Mouse (Mus musculus) heart, embryonic 11.5 days (tissue): Measurements from ENCODE around the gene Tchp. TPM values are rescaled to one million over a fixed set of nuclear protein-coding genes. Genes with fewer than 3 reads are reported as not detected.

Experiments used
- ATAC-seq: fragments of 200-750 bp; cut with Nextera tagmentation; replicated peaks from 2 replicates; pipeline ENCODE4 v1.8.0; 2017; ENCODE audit warnings: moderate library complexity; ENCODE audit not compliant: insufficient number of reproducible peaks, low FRiP score, low TSS enrichment
- H3K27ac ChIP-seq: fragments of 300-500 bp; sonication (generic); 2 replicates; pipeline ENCODE4 v1.5.1; 2014; ENCODE audit warnings: mild to moderate bottlenecking, low read depth, low read length
- H3K27me3 ChIP-seq: fragments of 300-500 bp; sonication (generic); 2 replicates; pipeline ENCODE4 v1.6.1; 2014; ENCODE audit warnings: mild to moderate bottlenecking, low read length, mixed read lengths; ENCODE audit not compliant: control insufficient read depth, insufficient read depth
- H3K36me3 ChIP-seq: fragments of 300-500 bp; sonication (generic); 2 replicates; pipeline ENCODE4 v1.6.1; 2014; ENCODE audit warnings: mild to moderate bottlenecking, low read length, moderate library complexity, mixed read lengths; ENCODE audit not compliant: control insufficient read depth, insufficient read depth
- H3K4me1 ChIP-seq: fragments of 300-500 bp; sonication (generic); 2 replicates; pipeline ENCODE4 v1.6.1; 2014; ENCODE audit warnings: low read length; ENCODE audit not compliant: control insufficient read depth, insufficient read depth
- H3K4me2 ChIP-seq: fragments of 300-500 bp; sonication (generic); 2 replicates; pipeline ENCODE4 v1.6.1; 2014; ENCODE audit warnings: mild to moderate bottlenecking, moderate library complexity
- H3K4me3 ChIP-seq: fragments of 300-500 bp; sonication (generic); 2 replicates; pipeline ENCODE4 v1.5.1; 2014; ENCODE audit warnings: low read depth, low read length
- H3K9ac ChIP-seq: fragments of 300-500 bp; sonication (generic); 2 replicates; pipeline ENCODE4 v1.6.1; 2014; ENCODE audit warnings: mild to moderate bottlenecking, low read depth, low read length, moderate library complexity
- H3K9me3 ChIP-seq: fragments of 300-500 bp; sonication (generic); replicated peaks from 2 replicates; pipeline ENCODE4 v1.6.1; 2016; ENCODE audit warnings: low read length; ENCODE audit not compliant: control insufficient read depth
- WGBS: fragments of 180-500 bp; shearing (Covaris S2); extraction: QIAGEN DNeasy Blood & Tissue Kit; methylation state at CpG from one replicate; pipeline ENCODE4 v1.1.7; 2014; ENCODE audit not compliant: insufficient replicate concordance; 5-methylcytosine and 5-hydroxymethylcytosine counted together
- polyA plus RNA-seq: library from polyadenylated mRNA; unstranded; fragments of >200 nt; fragmentation: Nextera tagmentation; extraction: Ambion mirVana; gene quantifications from 2 replicates; pipeline ENCODE4 v1.2.1, GENCODE M21; 2014

Gene Tchp
- polyA plus RNA-seq, 1 experiment from 2014 or later, result 8.0 TPM

GRCm38 (mm10) chr5:114747521-114747920, 40.0 kb downstream of the Tchp start:
- 87% methylated on average over 5 of the region's 5 CpGs for WGBS
- H3K36me3 ChIP-seq, result peaks cover 31% of the 10 kb centered on the region
- H3K4me1 ChIP-seq, result no peaks in the 10 kb centered on the region

GRCm38 (mm10) chr5:114750325-114750724, 42.8 kb downstream of the Tchp start:
- H3K36me3 ChIP-seq, result peaks cover 24% of the 10 kb centered on the region
- no peak overlapping the region for H3K9ac ChIP-seq
- WGBS, result 86% methylated on average over 10 of the region's 10 CpGs
- no peak overlapping the region for H3K27ac ChIP-seq
- no peak overlapping the region for H3K4me3 ChIP-seq
- no peak for ATAC-seq
- no peaks in the 10 kb centered on the region for H3K9me3 ChIP-seq
- H3K27me3 ChIP-seq, result no peaks in the 10 kb centered on the region
- no peak overlapping the region for H3K4me2 ChIP-seq
- no peaks in the 10 kb centered on the region for H3K4me1 ChIP-seq

More at GRCm38 (mm10) chr5:114747521-114747920, 40.0 kb downstream of the Tchp start:
- Histone ChIP-seq H3K4me3 (no peak overlapping the region), H3K9ac (no peak overlapping the region), H3K27ac (no peak overlapping the region), H3K9me3 (no peaks in the 10 kb centered on the region), H3K4me2 (no peak overlapping the region), H3K27me3 (no peaks in the 10 kb centered on the region)
- no peak for ATAC-seq

- Histone ChIP-seq H3K9ac (no peak overlapping the region), H3K4me3 (no peak overlapping the region), H3K9me3 (no peaks in the 10 kb centered on the region), H3K27ac (no peak overlapping the region), H3K36me3 (peaks cover 26% of the 10 kb centered on the region), H3K4me1 (no peaks in the 10 kb centered on the region), H3K27me3 (no peaks in the 10 kb centered on the region), H3K4me2 (no peak overlapping the region)
- WGBS, result 89% methylated on average over 10 of the region's 10 CpGs
- no peak for ATAC-seq
Measured at GRCm38 (mm10) chr5:114752397-114752796, 44.8 kb downstream of the Tchp start.

- H3K4me2 ChIP-seq, result no peak overlapping the region
- no peaks in the 10 kb centered on the region for H3K27me3 ChIP-seq
- H3K9ac ChIP-seq, result no peak overlapping the region
- no peaks in the 10 kb centered on the region for H3K9me3 ChIP-seq
- H3K36me3 ChIP-seq, result peaks cover 22% of the 10 kb centered on the region
- H3K4me3 ChIP-seq, result no peak overlapping the region
- H3K4me1 ChIP-seq, result no peaks in the 10 kb centered on the region
- H3K27ac ChIP-seq, result no peak overlapping the region
- no peak for ATAC-seq
- 91% methylated on average over 12 of the region's 12 CpGs for WGBS
Measured at GRCm38 (mm10) chr5:114753384-114753783, 45.8 kb downstream of the Tchp start.

GRCm38 (mm10) chr5:114759536-114760090, 52.1 kb downstream of the Tchp start:
- H3K9ac ChIP-seq, result no peak overlapping the region
- no peak overlapping the region for H3K4me3 ChIP-seq
- no peaks in the 10 kb centered on the region for H3K4me1 ChIP-seq
- H3K4me2 ChIP-seq, result no peak overlapping the region
- H3K27ac ChIP-seq, result no peak overlapping the region
- H3K27me3 ChIP-seq, result no peaks in the 10 kb centered on the region
- no peaks in the 10 kb centered on the region for H3K9me3 ChIP-seq
- ATAC-seq, result no peak
- peaks cover 13% of the 10 kb centered on the region for H3K36me3 ChIP-seq
- WGBS, result 86% methylated on average over 5 of the region's 5 CpGs

GRCm38 (mm10) chr5:114761980-114762379, 54.4 kb downstream of the Tchp start:
- Histone ChIP-seq H3K36me3 (peaks cover 10% of the 10 kb centered on the region; the same call in 1 of the 2 replicates), H3K4me3 (no peak overlapping the region), H3K4me2 (no peak overlapping the region), H3K27ac (no peak overlapping the region), H3K27me3 (no peaks in the 10 kb centered on the region), H3K9ac (no peak overlapping the region), H3K4me1 (no peaks in the 10 kb centered on the region), H3K9me3 (no peaks in the 10 kb centered on the region)
- no peak for ATAC-seq
- 39% methylated on average over 8 of the region's 8 CpGs for WGBS

- ATAC-seq, result no peak
- WGBS, result 88% methylated on average over 18 of the region's 18 CpGs
Measured at GRCm38 (mm10) chr5:114764812-114765735, 57.5 kb downstream of the Tchp start.

GRCm38 (mm10) chr5:114766686-114767085, 59.1 kb downstream of the Tchp start:
- Histone ChIP-seq H3K27me3 (no peaks in the 10 kb centered on the region), H3K9ac (no peak overlapping the region), H3K4me1 (peaks cover under 1% of the 10 kb centered on the region; the same call in 1 of the 2 replicates), H3K27ac (no peak overlapping the region), H3K9me3 (no peaks in the 10 kb centered on the region), H3K4me2 (no peak overlapping the region), H3K4me3 (no peak overlapping the region), H3K36me3 (peaks cover 7% of the 10 kb centered on the region; the same call in 1 of the 2 replicates)
- no peak for ATAC-seq
- WGBS, result 77% methylated on average over 8 of the region's 8 CpGs

More at GRCm38 (mm10) chr5:114764812-114765735, 57.5 kb downstream of the Tchp start:
- H3K4me2 ChIP-seq, result no peak overlapping the region
- H3K4me1 ChIP-seq, result no peaks in the 10 kb centered on the region
- peaks cover 10% of the 10 kb centered on the region; the same call in 1 of the 2 replicates for H3K36me3 ChIP-seq
- H3K9me3 ChIP-seq, result no peaks in the 10 kb centered on the region
- no peaks in the 10 kb centered on the region for H3K27me3 ChIP-seq
- H3K4me3 ChIP-seq, result no peak overlapping the region
- no peak overlapping the region for H3K9ac ChIP-seq
- no peak overlapping the region for H3K27ac ChIP-seq
